Mouse (Mus musculus) heart, postnatal 0 days (tissue): ENCODE measurements at regions not wholly inside any gene's neighbourhood (a gene's known extent, or its start where the extent isn't known, plus 50 kb on each side); places are given as distances from the start of the nearest gene placed in this dataset.

Experiments
- ATAC-seq: fragments of 200-750 bp; cut with Nextera tagmentation; 2 replicates; pipeline ENCODE4 v1.8.0; 2017; ENCODE audit warnings: low read depth, moderate number of reproducible peaks, moderate library complexity; ENCODE audit not compliant: insufficient read depth
- DNase-seq: peaks from one replicate; pipeline ENCODE4 v3.0.0-alpha.2; 2016; ENCODE audit warnings: low spot score
- H3K27ac ChIP-seq: fragments of 300-500 bp; sonication (generic); 2 replicates; pipeline ENCODE4 v1.5.1; 2014; ENCODE audit warnings: low read depth, mild to moderate bottlenecking
- H3K27me3 ChIP-seq: fragments of 300-500 bp; sonication (generic); 2 replicates; pipeline ENCODE4 v1.6.1; 2014; ENCODE audit warnings: low read length, mixed read lengths; ENCODE audit not compliant: control insufficient read depth, insufficient read depth
- H3K36me3 ChIP-seq: fragments of 300-500 bp; sonication (generic); replicated peaks from 2 replicates; pipeline ENCODE4 v1.6.1; 2014; ENCODE audit warnings: low read length, mixed read lengths; ENCODE audit not compliant: control insufficient read depth, insufficient read depth
- H3K4me1 ChIP-seq: fragments of 300-500 bp; sonication (generic); 2 replicates; pipeline ENCODE4 v1.6.1; 2014; ENCODE audit warnings: antibody characterized with exemption; ENCODE audit not compliant: control insufficient read depth, insufficient read depth
- H3K4me2 ChIP-seq: fragments of 300-500 bp; sonication (generic); 2 replicates; pipeline ENCODE4 v1.6.1; 2014; ENCODE audit warnings: low read depth, mild to moderate bottlenecking, low read length, moderate library complexity
- H3K4me3 ChIP-seq: fragments of 300-500 bp; sonication (generic); 2 replicates; pipeline ENCODE4 v1.5.1; 2014; ENCODE audit warnings: low read depth, low read length
- H3K9ac ChIP-seq: fragments of 300-500 bp; sonication (generic); replicated peaks from 2 replicates; pipeline ENCODE4 v1.6.1; 2014; ENCODE audit warnings: low read depth, low read length, mixed read lengths
- H3K9me3 ChIP-seq: fragments of 300-500 bp; sonication (generic); replicated peaks from 2 replicates; pipeline ENCODE4 v1.6.1; 2016; ENCODE audit warnings: low read length; ENCODE audit not compliant: control insufficient read depth
- CTCF ChIP-seq: IDR thresholded peaks from 2 replicates; pipeline ENCODE4 v1.5.1; 2016; ENCODE audit warnings: antibody characterized with exemption, control low read depth, low read depth
- EP300 ChIP-seq: IDR thresholded peaks from 2 replicates; pipeline ENCODE4 v1.6.1; 2016; ENCODE audit warnings: antibody characterized with exemption, low read depth
- WGBS: fragments of 180-500 bp; shearing (Covaris S2); extraction: QIAGEN DNeasy Blood & Tissue Kit; methylation state at CpG from one replicate; pipeline ENCODE4 v1.1.7; 2014; 5-methylcytosine and 5-hydroxymethylcytosine counted together

- no peak for ATAC-seq
Measured at GRCm38 (mm10) chr1:137387509-137387908, 427.3 kb upstream of the Nr5a2 start.

GRCm38 (mm10) chr1:137378072-137378985, 418.1 kb upstream of the Nr5a2 start:
- 32% methylated on average over 6 of the region's 6 CpGs for WGBS
- ATAC-seq: no peak
- no peak overlapping the region for H3K9ac ChIP-seq
- no peaks in the 10 kb centered on the region for H3K9me3 ChIP-seq
- H3K4me2 ChIP-seq: no peak overlapping the region
- no peaks in the 10 kb centered on the region for H3K36me3 ChIP-seq
- H3K4me1 ChIP-seq: no peaks in the 10 kb centered on the region; the same call in 1 of the 2 replicates
- DNase-seq: no peak
- H3K27ac ChIP-seq: no peak overlapping the region
- no peak overlapping the region for H3K4me3 ChIP-seq
- H3K27me3 ChIP-seq: no peaks in the 10 kb centered on the region
- TF ChIP-seq CTCF (no peak), EP300 (no peak)

More at GRCm38 (mm10) chr1:137387509-137387908, 427.3 kb upstream of the Nr5a2 start:
- Histone ChIP-seq H3K27ac (no peak overlapping the region), H3K4me2 (no peak overlapping the region), H3K9ac (no peak overlapping the region), H3K4me1 (no peaks in the 10 kb centered on the region), H3K9me3 (no peaks in the 10 kb centered on the region), H3K36me3 (no peaks in the 10 kb centered on the region), H3K27me3 (no peaks in the 10 kb centered on the region), H3K4me3 (no peak overlapping the region)
- TF ChIP-seq EP300 (no peak), CTCF (no peak)
- no peak for DNase-seq
- WGBS: 77% methylated on average over 4 of the region's 4 CpGs

GRCm38 (mm10) chr1:137376685-137377084, 416.4 kb upstream of the Nr5a2 start:
- Histone ChIP-seq H3K27ac (no peak overlapping the region), H3K9me3 (no peaks in the 10 kb centered on the region), H3K27me3 (no peaks in the 10 kb centered on the region), H3K9ac (no peak overlapping the region), H3K36me3 (no peaks in the 10 kb centered on the region), H3K4me2 (no peak overlapping the region), H3K4me1 (no peaks in the 10 kb centered on the region; the same call in 1 of the 2 replicates), H3K4me3 (no peak overlapping the region)
- no peak for TF ChIP-seq EP300
- DNase-seq: no peak
- 74% methylated on average over 10 of the region's 10 CpGs for WGBS
- no peak for ATAC-seq

GRCm38 (mm10) chr1:137374641-137375040, 414.4 kb upstream of the Nr5a2 start:
- ATAC-seq: no peak

GRCm38 (mm10) chr1:137373509-137374420, 413.5 kb upstream of the Nr5a2 start:
- no peak for ATAC-seq
- DNase-seq: no peak
- TF ChIP-seq CTCF: no peak
- no peak for TF ChIP-seq EP300
- Histone ChIP-seq H3K4me3 (no peak overlapping the region), H3K27me3 (no peaks in the 10 kb centered on the region), H3K27ac (no peak overlapping the region), H3K9ac (no peak overlapping the region), H3K9me3 (no peaks in the 10 kb centered on the region), H3K4me2 (no peak overlapping the region), H3K36me3 (no peaks in the 10 kb centered on the region), H3K4me1 (no peaks in the 10 kb centered on the region; the same call in 1 of the 2 replicates)
- WGBS: 78% methylated on average over 15 of the region's 15 CpGs

More at GRCm38 (mm10) chr1:137374641-137375040, 414.4 kb upstream of the Nr5a2 start:
- H3K4me3 ChIP-seq: no peak overlapping the region
- no peak for DNase-seq
- H3K27ac ChIP-seq: no peak overlapping the region
- TF ChIP-seq CTCF (no peak), EP300 (no peak)
- 71% methylated on average over 4 of the region's 4 CpGs for WGBS
- no peak overlapping the region for H3K9ac ChIP-seq
- H3K27me3 ChIP-seq: no peaks in the 10 kb centered on the region
- H3K4me2 ChIP-seq: no peak overlapping the region
- no peaks in the 10 kb centered on the region for H3K9me3 ChIP-seq
- no peaks in the 10 kb centered on the region; the same call in 1 of the 2 replicates for H3K4me1 ChIP-seq
- H3K36me3 ChIP-seq: no peaks in the 10 kb centered on the region
